Mouse (Mus musculus): ENCODE data around the gene Kctd11.

DNA sequence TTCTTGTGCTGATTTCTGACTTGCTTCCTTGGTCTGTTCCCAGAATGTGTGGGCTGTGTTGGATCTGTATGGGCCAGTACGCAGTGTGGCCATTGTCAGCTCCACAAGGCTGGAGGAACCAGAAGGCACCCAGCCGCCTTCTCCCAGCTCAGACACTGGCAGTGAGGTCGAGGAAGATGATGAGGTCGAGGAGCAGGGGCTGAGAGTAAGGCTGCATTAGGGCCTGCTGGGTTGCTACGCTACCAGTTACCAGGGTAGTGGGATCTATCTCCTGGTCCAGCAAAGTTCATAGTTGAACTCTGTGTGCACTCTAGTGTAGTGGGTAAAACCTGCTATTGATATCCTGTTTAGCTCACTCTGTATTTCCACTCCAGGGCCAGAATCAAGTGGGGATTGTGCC is 28.0 kb upstream of the Kctd11 start:
- TF ChIP-seq ZKSCAN1 (IDR thresholded peaks at IDR 0.05; ENCODE audit: borderline replicate concordance, low read depth, low read length), result no peak
- no peak for TF ChIP-seq ELF1 (IDR thresholded peaks at IDR 0.05; ENCODE audit: low read depth, low read length)
- no peak for TF ChIP-seq SMC3 (IDR thresholded peaks at IDR 0.05; ENCODE audit: low read depth, low read length)
- no peak for TF ChIP-seq CTCF (conservative IDR thresholded peaks at IDR 0.05 in 1 of 2, IDR thresholded peaks at IDR 0.05 in 1 of 2; ENCODE audit: low read depth in 2 of 2, low read length in 2 of 2)
- TF ChIP-seq EP300 (IDR thresholded peaks at IDR 0.05; ENCODE audit: low read length), result no peak
- no peak for TF ChIP-seq POLR2A (IDR thresholded peaks at IDR 0.05; ENCODE audit: low read depth, low read length)
- TF ChIP-seq ZNF384 (IDR thresholded peaks at IDR 0.05; ENCODE audit: low read depth, low read length), result no peak
- TF ChIP-seq RAD21 (IDR thresholded peaks at IDR 0.05; ENCODE audit: low read depth, low read length), result no peak
- no peak for TF ChIP-seq ETS1 (conservative IDR thresholded peaks at IDR 0.05; ENCODE audit: low read depth, low read length)
- no peak for TF ChIP-seq NRF1 (IDR thresholded peaks at IDR 0.05; ENCODE audit: low read depth, low read length)
- TF ChIP-seq MAZ (IDR thresholded peaks at IDR 0.05; ENCODE audit: low read depth, low read length), result no peak
- no peak for TF ChIP-seq HCFC1 (IDR thresholded peaks at IDR 0.05; ENCODE audit: low read depth, low read length)
